9 mouse cellular contexts compared by ENCODE assay signal in the genomic region with DNA sequence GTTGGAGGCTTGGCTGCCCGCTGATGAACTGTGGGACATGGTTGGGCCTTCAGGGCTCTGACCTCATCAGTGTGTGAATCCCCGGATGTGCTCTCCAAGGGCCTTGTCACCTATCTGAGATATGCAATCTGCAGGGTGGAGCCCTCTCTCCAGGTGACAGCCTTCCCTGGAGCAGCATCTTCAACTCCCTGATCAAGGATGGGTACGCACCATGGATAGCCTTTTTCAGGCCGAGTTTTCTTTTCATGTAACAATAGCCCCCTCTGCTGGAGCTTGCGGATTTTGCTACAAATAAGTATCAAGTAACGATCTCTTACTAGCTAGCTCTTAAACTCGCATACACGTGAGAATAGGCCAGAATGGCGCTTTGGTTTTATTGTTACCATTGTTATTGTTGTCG. TPM values are rescaled to one million over a fixed set of nuclear protein-coding genes. Genes with fewer than 3 reads are reported as not detected.
A peak's percentile ranks its signal among the peaks of the same experiment; 100 is the strongest.
DNase-seq lines count a peak whose midpoint lies in the region; ATAC-seq and TF ChIP-seq lines count a peak whose summit lies in the region.
"Had no signal": no experiment of that assay in that cellular context is flagged by ENCODE, and none has a peak within 500 bp of the region (broad histone marks: within the 10 kb centered on the region; RNA-seq: fewer than 3 reads in every experiment).

No protein-coding gene starts in this region.

- no peaks in the 10 kb centered on the region for H3K4me1 ChIP-seq in forebrain, embryonic 12.5 days
- H3K4me1 ChIP-seq in intestine, postnatal 0 days (replicated peaks; ENCODE audit: control insufficient read depth, insufficient read depth, low read length) = no peaks in the 10 kb centered on the region
- no peaks in the 10 kb centered on the region for H3K4me1 ChIP-seq in olfactory bulb, adult 2 months (ENCODE audit: control insufficient read depth, insufficient read depth, low read length)
- H3K4me1 ChIP-seq: heart, embryonic 15.5 days had no signal

- no peak overlapping the region for H3K27ac ChIP-seq in forebrain, embryonic 12.5 days
- H3K27ac ChIP-seq in intestine, postnatal 0 days (ENCODE audit: low read depth, low read length) = no peak overlapping the region
- no peak overlapping the region for H3K27ac ChIP-seq in olfactory bulb, adult 2 months (ENCODE audit: insufficient read depth, low read depth, low read length)
- H3K27ac ChIP-seq: heart, embryonic 15.5 days had no signal

- intact Hi-C loops in left cerebral cortex, postnatal 36 days (cut with DNase I) = loop anchor here (5.0 kb wide), 1 partner anchor 72 kb away; no protein-coding TSS in a partner anchor

- TF ChIP-seq POLR2A in brain, embryonic 14.5 days (IDR thresholded peaks at IDR 0.05; ENCODE audit: borderline replicate concordance, extremely low read depth, insufficient read depth, insufficient read length, poor library complexity, severe bottlenecking) = no peak
- no peak for TF ChIP-seq POLR2A in olfactory bulb, adult 2 months (IDR thresholded peaks at IDR 0.05; ENCODE audit: insufficient read depth, low read depth, low read length)

- H3K36me3 ChIP-seq in forebrain, embryonic 12.5 days (replicated peaks) = no peaks in the 10 kb centered on the region
- no peaks in the 10 kb centered on the region for H3K36me3 ChIP-seq in intestine, postnatal 0 days (ENCODE audit: control insufficient read depth, insufficient read depth)
- H3K36me3 ChIP-seq: heart, embryonic 15.5 days had no signal

- H3K4me3 ChIP-seq in forebrain, embryonic 12.5 days (replicated peaks) = no peak overlapping the region
- no peak overlapping the region for H3K4me3 ChIP-seq in intestine, postnatal 0 days (ENCODE audit: low read depth, low read length)
- no peak overlapping the region for H3K4me3 ChIP-seq in olfactory bulb, adult 2 months (ENCODE audit: insufficient read depth, low read depth, low read length)
- H3K4me3 ChIP-seq: heart, embryonic 15.5 days had no signal

- WGBS in forebrain, embryonic 12.5 days = 23% methylated on average over 10 of the region's 10 CpGs
- 19% methylated on average over 10 of the region's 10 CpGs for WGBS in intestine, postnatal 0 days
- WGBS in olfactory bulb, adult 2 months = 22% methylated on average over 10 of the region's 10 CpGs

- H3K9me3 ChIP-seq in forebrain, embryonic 12.5 days = no peaks in the 10 kb centered on the region
- no peaks in the 10 kb centered on the region for H3K9me3 ChIP-seq in intestine, postnatal 0 days (ENCODE audit: control insufficient read depth)
- H3K9me3 ChIP-seq: heart, embryonic 15.5 days had no signal

- H3K4me2 ChIP-seq in forebrain, embryonic 12.5 days = no peak overlapping the region
- no peak overlapping the region for H3K4me2 ChIP-seq in intestine, postnatal 0 days (replicated peaks; ENCODE audit: low read depth)
- H3K4me2 ChIP-seq: heart, embryonic 15.5 days had no signal

- 0 out of 2 replicates have a peak, but pooled peaks have one; percentile 20 for ATAC-seq in forebrain, embryonic 12.5 days (ENCODE audit: low FRiP score)
- 0 out of 2 replicates have a peak, but pooled peaks have one; percentile 22 for ATAC-seq in intestine, postnatal 0 days

- H3K9ac ChIP-seq in forebrain, embryonic 12.5 days = no peak overlapping the region
- H3K9ac ChIP-seq in intestine, postnatal 0 days (ENCODE audit: low read depth, low read length) = no peak overlapping the region
- H3K9ac ChIP-seq: heart, embryonic 15.5 days had no signal

- DNase-seq in 3T3-L1 (ENCODE audit: low read depth, low spot score) = peak; percentile 67
- peak; percentile 80 for DNase-seq in CD4-positive, CD25-positive, alpha-beta regulatory T cell, adult 2 months (ENCODE audit: low read depth, low spot score)
- DNase-seq in brain, embryonic 14.5 days (ENCODE audit: low read depth) = peak; percentile 87
- peak; percentile 43 to 76 for DNase-seq in left cerebral cortex, postnatal 36 days (ENCODE audit: low spot score in 2 of 2)
- DNase-seq in thymus, postnatal 36 days = peak; percentile 22 to 38

- peak; percentile 66; the same call in 1 of the 2 replicates for TF ChIP-seq CTCF in brain, embryonic 14.5 days (IDR thresholded peaks at IDR 0.05; ENCODE audit: borderline replicate concordance, extremely low read depth, insufficient read depth, insufficient read length)
- TF ChIP-seq CTCF in intestine, postnatal 0 days (IDR thresholded peaks at IDR 0.05; ENCODE audit: low read depth) = peak; percentile 76
- 0 out of 2 replicates have a peak, but pooled peaks have one; percentile 16 for TF ChIP-seq CTCF in olfactory bulb, adult 2 months (IDR thresholded peaks at IDR 0.05; ENCODE audit: insufficient read depth, low read depth, low read length)

- peaks cover 8% of the 10 kb centered on the region; the same call in 1 of the 2 replicates for H3K27me3 ChIP-seq in forebrain, embryonic 12.5 days
- H3K27me3 ChIP-seq in intestine, postnatal 0 days (replicated peaks; ENCODE audit: control insufficient read depth, insufficient read depth, low read length) = no peaks in the 10 kb centered on the region

RNA-seq across cellular contexts. Expression of a gene that starts 10.2 kb away (rescaled TPM):
- 16.3 and 19.5 TPM in 2 replicates for polyA plus RNA-seq in brain, embryonic 14.5 days (2012; rRNA removed)
- polyA plus RNA-seq in forebrain, embryonic 12.5 days (2016; fragmentation: Nextera tagmentation; extraction: Ambion mirVana) = 13.9 and 14.0 TPM in 2 replicates
- polyA plus RNA-seq in intestine, postnatal 0 days (2015; fragmentation: Nextera tagmentation; extraction: Ambion mirVana) = 29.0 and 29.4 TPM in 2 replicates
- total RNA-seq in left cerebral cortex, postnatal 36 days (2021) = 10 to 100 TPM; 29.4 to 33.8 TPM
- not detected in 2 replicates for polyA plus RNA-seq in olfactory bulb, adult 2 months (2012; ENCODE audit: insufficient read depth, insufficient read length, low replicate concordance, missing spikeins)

RNA-seq across cellular contexts. Expression of a gene that starts 40.2 kb away (rescaled TPM):
- polyA plus RNA-seq in brain, embryonic 14.5 days (2012; rRNA removed) = 380 and 399 TPM in 2 replicates
- polyA plus RNA-seq in forebrain, embryonic 12.5 days (2016; fragmentation: Nextera tagmentation; extraction: Ambion mirVana) = 348 and 359 TPM in 2 replicates
- polyA plus RNA-seq in intestine, postnatal 0 days (2015; fragmentation: Nextera tagmentation; extraction: Ambion mirVana) = 256 and 259 TPM in 2 replicates
- 100 to 1,000 TPM; 345 to 377 TPM for total RNA-seq in left cerebral cortex, postnatal 36 days (2021)
- not detected in 2 replicates for polyA plus RNA-seq in olfactory bulb, adult 2 months (2012; ENCODE audit: insufficient read depth, insufficient read length, low replicate concordance, missing spikeins)

RNA-seq across cellular contexts. Expression of a gene that starts 49.4 kb away (rescaled TPM):
- polyA plus RNA-seq in brain, embryonic 14.5 days (2012; rRNA removed) = 0.41 and 0.69 TPM in 2 replicates
- 0.13 and 0.65 TPM in 2 replicates for polyA plus RNA-seq in forebrain, embryonic 12.5 days (2016; fragmentation: Nextera tagmentation; extraction: Ambion mirVana)
- polyA plus RNA-seq in intestine, postnatal 0 days (2015; fragmentation: Nextera tagmentation; extraction: Ambion mirVana) = 17.7 and 19.6 TPM in 2 replicates
- total RNA-seq in left cerebral cortex, postnatal 36 days (2021) = under 1 TPM; 0.34 to 0.81 TPM
- polyA plus RNA-seq in olfactory bulb, adult 2 months (2012; ENCODE audit: insufficient read depth, insufficient read length, low replicate concordance, missing spikeins) = not detected in 2 replicates

Comparison
In these comparisons a context has a peak if more than half of its experiments do, and no peak if none do; other contexts are left out.
1. DNase-seq: peak in every context shown above with its lines; median percentile 87 in brain, embryonic 14.5 days; 80 in CD4-positive, CD25-positive, alpha-beta regulatory T cell, adult 2 months; 67 in 3T3-L1; 60 in left cerebral cortex, postnatal 36 days; 30 in thymus, postnatal 36 days.
2. CTCF ChIP-seq: peak in every context shown above with its lines; median percentile 76 in intestine, postnatal 0 days; 66 in brain, embryonic 14.5 days; 16 in olfactory bulb, adult 2 months.
3. RNA of a gene that starts 10.2 kb away (polyA plus RNA-seq): 29.0 to 29.4 TPM in intestine, postnatal 0 days, 16.3 to 19.5 TPM in brain, embryonic 14.5 days and 13.9 to 14.0 TPM in forebrain, embryonic 12.5 days; not detected in olfactory bulb, adult 2 months; every median in the first group is over 10 times any median in the second.
4. RNA of a gene that starts 40.2 kb away (polyA plus RNA-seq): 380 to 399 TPM in brain, embryonic 14.5 days, 348 to 359 TPM in forebrain, embryonic 12.5 days and 256 to 259 TPM in intestine, postnatal 0 days; not detected in olfactory bulb, adult 2 months; every median in the first group is over 100 times any median in the second.
5. RNA of a gene that starts 49.4 kb away (polyA plus RNA-seq): 17.7 to 19.6 TPM in intestine, postnatal 0 days; 0.41 to 0.69 TPM in brain, embryonic 14.5 days, 0.13 to 0.65 TPM in forebrain, embryonic 12.5 days and not detected in olfactory bulb, adult 2 months; every median in the first group is over 10 times any median in the second.